Mouse (Mus musculus) heart, adult 2 months (tissue): ENCODE results near the gene Hist1h2be.

ENCODE experiments used
- CTCF ChIP-seq: fragments of 200-600 bp; IDR thresholded peaks from 2 replicates; pipeline ENCODE4 v1.8.1; 2022; ENCODE audit warnings: antibody characterized with exemption, mild to moderate bottlenecking, moderate library complexity
- EP300 ChIP-seq: fragments of 200-500 bp; IDR thresholded peaks from 2 replicates; pipeline ENCODE4 v1.6.1; 2011; ENCODE audit warnings: low read depth, low read length, control low read depth; ENCODE audit not compliant: insufficient read depth
- POLR2A ChIP-seq: fragments of 200-500 bp; IDR thresholded peaks from 2 replicates; pipeline ENCODE4 v1.6.1; 2011; ENCODE audit warnings: mild to moderate bottlenecking, low read depth, low read length, control low read depth; ENCODE audit not compliant: insufficient read depth

GRCm38 (mm10) chr13:23551146-23551834 lies 69.6 kb downstream of the Hist1h2be start, which contains the start of gene Hist1h4f:
- TF ChIP-seq POLR2A = peak; percentile 82
- peak; percentile 74 for TF ChIP-seq CTCF
- TF ChIP-seq EP300 = peak; percentile 63
